Mouse (Mus musculus) cortical plate, adult 2 months (tissue): ENCODE data around the gene Gstm7.
"Not testable (repeated sequence)": the region's sequence is repeated elsewhere in the genome, so short reads cannot be mapped to it uniquely, and the experiment has no call there.

ENCODE experiments used
- CTCF ChIP-seq: fragments of 200-500 bp; IDR thresholded peaks from 2 replicates; pipeline ENCODE4 v1.5.1; 2011; ENCODE audit warnings: mild to moderate bottlenecking, control low read depth, low read length; ENCODE audit not compliant: insufficient read depth; ENCODE audit errors: extremely low read depth
- POLR2A ChIP-seq: fragments of 200-500 bp; IDR thresholded peaks from 2 replicates; pipeline ENCODE4 v1.6.1; 2011; ENCODE audit warnings: mild to moderate bottlenecking, low read length, control low read depth; ENCODE audit not compliant: insufficient read depth; ENCODE audit errors: extremely low read depth

DNA sequence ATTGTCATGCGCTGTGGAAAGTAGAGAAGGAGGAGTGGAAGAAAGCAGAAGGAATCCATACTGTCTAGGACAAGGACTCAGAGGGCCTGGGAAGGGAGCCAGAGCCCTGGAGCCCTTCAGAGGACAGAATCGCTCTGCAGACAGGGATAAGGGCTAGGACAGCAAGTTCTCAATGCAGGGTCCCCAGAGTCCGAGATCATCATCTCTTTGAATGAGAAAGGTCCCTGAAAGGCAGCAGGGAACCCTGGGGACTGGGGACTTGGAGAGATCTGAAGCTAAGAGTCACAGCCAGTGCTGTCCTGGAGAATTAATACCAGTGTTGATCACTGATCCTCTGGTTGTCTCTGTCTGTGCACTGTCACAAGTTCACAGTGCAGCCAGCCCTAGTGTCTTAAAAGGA, 39.5 kb upstream of the Gstm7 start:
- not testable (repeated sequence) for TF ChIP-seq CTCF, POLR2A
